Mouse (Mus musculus): ENCODE measurements around the gene Trim43a. TPM values are rescaled to one million over a fixed set of nuclear protein-coding genes. Genes with fewer than 3 reads are reported as not detected.
"Not testable (repeated sequence)": the region's sequence is repeated elsewhere in the genome, so short reads cannot be mapped to it uniquely, and the experiment has no call there.

Gene Trim43a
- total RNA-seq (2014; rRNA removed) (0.99 TPM in 1 of 2 replicates, not detected in the other), polyA plus RNA-seq (2015; fragmentation: Nextera tagmentation; extraction: Ambion mirVana) (0.07 and 0.29 TPM in 2 replicates)

DNA sequence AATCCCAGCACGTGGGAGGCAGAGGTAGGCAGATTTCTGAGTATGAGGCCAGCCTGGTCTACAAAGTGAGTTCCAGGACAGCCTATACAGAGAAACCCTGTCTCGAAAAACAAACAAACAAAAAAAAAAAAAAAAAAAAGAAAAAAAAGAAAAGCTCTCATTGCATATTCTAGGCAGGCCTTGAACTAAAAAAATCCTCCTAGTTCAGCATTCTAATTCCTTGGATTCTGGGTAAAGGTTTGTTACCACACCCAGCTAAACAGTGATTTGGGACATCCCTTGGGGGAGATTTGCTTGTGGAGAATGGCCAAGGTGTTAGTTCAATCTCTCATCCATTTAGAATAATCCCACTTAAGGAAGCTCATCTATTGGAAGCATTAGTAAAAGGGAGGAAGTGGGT lies at the start of gene Trim43a:
Gene Trim43a, plus strand, starts transcription at position 301 of the 400 bp plus-strand sequence.
- not testable (repeated sequence) for H3K27ac ChIP-seq (ENCODE audit: low read depth, low read length); H3K36me3 ChIP-seq (ENCODE audit: insufficient read depth, low read length); H3K27me3 ChIP-seq (ENCODE audit: insufficient read depth, low read length); H3K4me3 ChIP-seq (ENCODE audit: low read depth, low read length); H3K9ac ChIP-seq (replicated peaks; ENCODE audit: low read length, poor library complexity, severe bottlenecking); H3K4me1 ChIP-seq (ENCODE audit: insufficient read depth, low read length); DNase-seq (ENCODE audit: low spot score); ATAC-seq (ENCODE audit: low FRiP score); H3K4me2 ChIP-seq (ENCODE audit: low read depth, low read length, poor library complexity, severe bottlenecking); H3K9me3 ChIP-seq (ENCODE audit: low read length)
- 86% methylated on average over 2 of the region's 2 CpGs for WGBS

DNA sequence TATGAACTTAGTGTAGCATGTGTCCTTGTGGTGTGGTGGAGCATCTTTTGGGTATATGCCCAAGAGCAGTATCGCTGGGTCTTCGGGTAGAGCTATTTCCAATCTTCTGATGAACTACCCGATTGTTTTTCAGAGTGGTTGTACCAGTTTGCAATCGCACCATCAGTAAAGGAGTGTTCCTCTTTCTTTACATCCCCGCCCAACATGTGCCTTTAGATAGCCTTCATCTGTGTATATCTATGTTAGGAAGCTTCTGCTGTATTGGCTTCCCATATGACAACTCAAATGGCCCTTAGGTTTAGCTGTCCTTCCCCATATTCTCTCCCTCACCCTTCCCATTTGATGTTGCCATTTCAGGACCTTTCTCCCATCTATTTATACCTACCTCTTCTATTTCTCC lies 46.6 kb upstream of the Trim43a start:
- no peaks in the 10 kb centered on the region for H3K4me1 ChIP-seq (ENCODE audit: insufficient read depth, low read length)
- H3K27me3 ChIP-seq (ENCODE audit: insufficient read depth, low read length), result no peaks in the 10 kb centered on the region
- H3K4me3 ChIP-seq (ENCODE audit: low read depth, low read length), result no peak overlapping the region
- TF ChIP-seq CTCF (IDR thresholded peaks at IDR 0.05), result no peak
- no peaks in the 10 kb centered on the region for H3K36me3 ChIP-seq (ENCODE audit: insufficient read depth, low read length)
- WGBS, result 86% methylated on average over 5 of the region's 5 CpGs
- H3K27ac ChIP-seq (ENCODE audit: low read depth, low read length), result no peak overlapping the region
- DNase-seq (ENCODE audit: low spot score) (no peak), ATAC-seq (ENCODE audit: low FRiP score) (no peak)
- H3K4me2 ChIP-seq (ENCODE audit: low read depth, low read length, poor library complexity, severe bottlenecking), result no peak overlapping the region
- no peak overlapping the region for H3K9ac ChIP-seq (replicated peaks; ENCODE audit: low read length, poor library complexity, severe bottlenecking)
- H3K9me3 ChIP-seq (ENCODE audit: low read length), result no peaks in the 10 kb centered on the region

DNA sequence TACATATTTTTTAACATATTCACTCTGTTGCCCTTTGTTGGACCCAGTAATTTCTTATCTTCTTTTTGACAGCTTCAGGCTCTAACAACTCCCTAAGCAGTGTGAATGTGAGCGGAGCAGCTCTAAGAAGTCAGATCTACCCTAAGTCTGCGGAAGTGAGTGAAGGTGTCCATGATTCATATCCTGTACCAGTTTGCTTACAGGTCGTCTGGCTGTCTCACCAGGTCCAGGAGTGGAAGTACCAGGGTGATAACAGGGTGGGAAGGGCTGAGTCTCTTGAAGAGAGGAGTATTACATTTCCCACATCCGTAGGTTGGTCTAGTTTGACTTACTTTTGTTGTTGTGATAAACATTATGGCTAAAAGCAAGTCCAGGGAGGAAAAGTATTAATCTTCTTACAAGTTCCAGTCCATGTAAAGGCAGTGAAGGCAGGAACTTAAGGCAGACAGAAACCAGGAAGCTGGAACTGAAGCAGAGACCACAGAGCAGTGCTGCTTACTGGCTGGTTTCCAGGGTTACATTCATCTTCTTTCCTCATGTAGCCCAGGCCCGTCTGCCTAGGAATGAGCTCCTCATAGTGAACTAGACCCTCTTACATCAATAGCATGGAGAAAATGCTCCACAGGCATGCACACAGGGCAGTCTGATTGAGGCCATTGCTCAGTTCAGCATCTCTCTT lies 41.0 kb upstream of the Trim43a start:
- no peak overlapping the region for H3K27ac ChIP-seq (ENCODE audit: low read depth, low read length)
- TF ChIP-seq CTCF (IDR thresholded peaks at IDR 0.05), result no peak
- no peak overlapping the region for H3K4me3 ChIP-seq (ENCODE audit: low read depth, low read length)
- WGBS, result 78% methylated on average over 5 of the region's 5 CpGs
- ATAC-seq (ENCODE audit: low FRiP score) (no peak), DNase-seq (ENCODE audit: low spot score) (no peak)
- H3K27me3 ChIP-seq (ENCODE audit: insufficient read depth, low read length), result no peaks in the 10 kb centered on the region
- H3K9me3 ChIP-seq (ENCODE audit: low read length), result no peaks in the 10 kb centered on the region
- H3K4me2 ChIP-seq (ENCODE audit: low read depth, low read length, poor library complexity, severe bottlenecking), result no peak overlapping the region
- no peak overlapping the region for H3K9ac ChIP-seq (replicated peaks; ENCODE audit: low read length, poor library complexity, severe bottlenecking)
- no peaks in the 10 kb centered on the region for H3K36me3 ChIP-seq (ENCODE audit: insufficient read depth, low read length)
- no peaks in the 10 kb centered on the region for H3K4me1 ChIP-seq (ENCODE audit: insufficient read depth, low read length)

DNA sequence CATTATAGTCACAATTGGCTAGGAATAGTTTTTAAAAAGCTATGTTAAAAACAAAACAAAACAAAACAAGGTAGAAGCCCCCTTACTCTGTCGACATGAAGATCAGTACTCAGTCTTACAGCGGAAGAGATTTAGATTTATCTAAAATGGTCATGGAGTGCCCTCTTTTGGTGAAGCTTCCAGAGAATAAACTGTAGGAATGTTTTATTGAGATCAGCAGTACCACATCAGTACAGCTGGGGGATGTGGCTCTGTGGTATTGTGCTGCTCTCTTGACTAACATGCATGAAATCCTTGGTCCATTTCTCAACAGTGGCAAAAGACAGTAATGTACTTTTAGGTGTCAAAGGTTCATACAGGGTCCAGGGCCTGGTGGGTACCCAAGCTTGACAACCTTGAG lies 37.9 kb upstream of the Trim43a start:
- peak; percentile 76 for DNase-seq (ENCODE audit: low spot score)
- peak; percentile 76 for TF ChIP-seq CTCF (IDR thresholded peaks at IDR 0.05)

DNA sequence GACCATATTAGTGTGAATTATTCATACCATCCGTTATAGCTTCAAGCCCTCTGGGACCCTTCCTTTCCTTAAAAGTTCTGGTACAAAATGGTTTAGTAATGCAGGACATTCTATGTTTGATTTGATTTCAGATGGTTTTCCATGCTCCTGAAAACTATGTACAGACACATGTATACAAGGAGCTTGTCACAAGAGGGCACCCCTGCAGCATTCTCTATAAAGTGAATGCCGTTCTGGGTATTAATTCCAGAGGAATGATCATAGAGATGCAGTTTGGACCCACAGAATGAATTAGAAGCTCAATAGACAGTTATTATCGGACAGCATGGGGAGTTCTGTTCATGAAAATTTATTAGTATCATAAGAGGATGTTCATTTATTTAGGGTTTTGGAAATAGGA lies 35.2 kb upstream of the Trim43a start:
- Histone ChIP-seq H3K36me3 (ENCODE audit: insufficient read depth, low read length) (no peaks in the 10 kb centered on the region), H3K4me2 (ENCODE audit: low read depth, low read length, poor library complexity, severe bottlenecking) (no peak overlapping the region), H3K27ac (ENCODE audit: low read depth, low read length) (no peak overlapping the region), H3K27me3 (ENCODE audit: insufficient read depth, low read length) (no peaks in the 10 kb centered on the region), H3K9ac (replicated peaks; ENCODE audit: low read length, poor library complexity, severe bottlenecking) (no peak overlapping the region), H3K9me3 (ENCODE audit: low read length) (no peaks in the 10 kb centered on the region), H3K4me1 (ENCODE audit: insufficient read depth, low read length) (0 out of 2 replicates have a peak, but pooled peaks cover 3% of the 10 kb centered on the region), H3K4me3 (ENCODE audit: low read depth, low read length) (no peak overlapping the region)
- 21% methylated on average over 3 of the region's 3 CpGs for WGBS
- DNase-seq (ENCODE audit: low spot score) (peak; percentile 76), ATAC-seq (ENCODE audit: low FRiP score) (no peak)
- TF ChIP-seq CTCF (IDR thresholded peaks at IDR 0.05), result peak; percentile 73

More for the DNA sequence above, 37.9 kb upstream of the Trim43a start:
- Histone ChIP-seq H3K36me3 (ENCODE audit: insufficient read depth, low read length) (no peaks in the 10 kb centered on the region), H3K4me1 (ENCODE audit: insufficient read depth, low read length) (no peaks in the 10 kb centered on the region), H3K27me3 (ENCODE audit: insufficient read depth, low read length) (no peaks in the 10 kb centered on the region), H3K9me3 (ENCODE audit: low read length) (no peaks in the 10 kb centered on the region), H3K9ac (replicated peaks; ENCODE audit: low read length, poor library complexity, severe bottlenecking) (no peak overlapping the region), H3K27ac (ENCODE audit: low read depth, low read length) (no peak overlapping the region), H3K4me3 (ENCODE audit: low read depth, low read length) (no peak overlapping the region), H3K4me2 (ENCODE audit: low read depth, low read length, poor library complexity, severe bottlenecking) (no peak overlapping the region)
- peak; percentile 59; the same call in 1 of the 2 replicates for ATAC-seq (ENCODE audit: low FRiP score)
- WGBS, result 21% methylated on average over 2 of the region's 2 CpGs

DNA sequence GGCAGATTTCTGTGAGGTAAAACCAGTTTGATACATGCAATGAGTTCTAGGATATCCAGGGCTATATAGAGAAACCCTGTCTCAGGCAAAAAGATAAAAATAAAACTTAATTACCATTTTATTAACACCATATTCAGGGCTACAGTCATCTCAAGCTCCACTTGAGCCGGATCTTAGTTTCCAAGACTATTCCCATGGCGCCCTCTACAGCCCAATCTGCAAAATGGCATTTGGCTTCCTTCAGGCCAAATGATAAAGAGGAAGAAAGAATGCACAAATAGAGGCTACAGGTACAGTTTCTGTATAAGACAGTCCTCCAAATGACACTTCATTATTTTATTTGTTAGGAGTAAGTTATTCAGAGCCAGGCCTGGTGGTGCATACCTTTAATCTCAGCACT lies 34.5 kb upstream of the Trim43a start:
- H3K4me1 ChIP-seq (ENCODE audit: insufficient read depth, low read length), result 0 out of 2 replicates have a peak, but pooled peaks cover 3% of the 10 kb centered on the region

More for the DNA sequence above, 34.5 kb upstream of the Trim43a start:
- no peak overlapping the region for H3K27ac ChIP-seq (ENCODE audit: low read depth, low read length)
- H3K9ac ChIP-seq (replicated peaks; ENCODE audit: low read length, poor library complexity, severe bottlenecking), result no peak overlapping the region
- H3K4me2 ChIP-seq (ENCODE audit: low read depth, low read length, poor library complexity, severe bottlenecking), result no peak overlapping the region
- WGBS, result 4% methylated on average over 2 of the region's 2 CpGs
- no peaks in the 10 kb centered on the region for H3K9me3 ChIP-seq (ENCODE audit: low read length)
- H3K4me3 ChIP-seq (ENCODE audit: low read depth, low read length), result no peak overlapping the region
- no peaks in the 10 kb centered on the region for H3K27me3 ChIP-seq (ENCODE audit: insufficient read depth, low read length)
- TF ChIP-seq CTCF (IDR thresholded peaks at IDR 0.05), result peak; percentile 74
- DNase-seq (ENCODE audit: low spot score) (peak; percentile 67), ATAC-seq (ENCODE audit: low FRiP score) (no peak)
- H3K36me3 ChIP-seq (ENCODE audit: insufficient read depth, low read length), result no peaks in the 10 kb centered on the region
